22 mouse cellular contexts compared by ENCODE assay signal in the genomic region with DNA sequence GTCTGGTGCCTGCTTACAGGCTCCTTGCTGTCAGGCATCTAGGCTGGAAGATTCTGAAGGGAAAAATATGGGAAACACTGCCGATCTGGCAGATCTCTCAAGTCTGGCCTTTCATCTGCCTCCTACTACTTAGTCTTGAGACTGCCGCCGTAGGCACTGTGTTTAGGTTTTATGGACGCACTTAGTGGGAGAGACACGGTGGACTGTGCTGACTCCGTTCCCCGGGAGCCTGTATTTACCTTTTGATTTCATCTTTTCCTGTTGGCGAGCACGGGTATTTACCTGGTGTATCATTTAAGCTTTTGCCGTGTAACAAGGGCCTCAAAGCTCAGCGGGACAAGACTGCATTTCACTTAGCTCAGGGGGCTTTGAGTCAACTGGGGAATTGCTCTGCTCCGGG.
DNase-seq lines count a peak whose midpoint lies in the region; ATAC-seq lines count a peak whose summit lies in the region.
"Had no signal": no experiment of that assay in that cellular context is flagged by ENCODE, and none has a peak within 500 bp of the region (broad histone marks: within the 10 kb centered on the region; RNA-seq: fewer than 3 reads in every experiment).

No protein-coding gene starts in this region.

- H3K4me3 ChIP-seq in embryonic facial prominence, embryonic 13.5 days = no peak overlapping the region
- H3K4me3 ChIP-seq in embryonic facial prominence, embryonic 10.5 days = no peak overlapping the region
- H3K4me3 ChIP-seq in intestine, embryonic 14.5 days (ENCODE audit: low read depth, low read length) = no peak overlapping the region
- H3K4me3 ChIP-seq in limb, embryonic 12.5 days (replicated peaks) = no peak overlapping the region
- no peak overlapping the region for H3K4me3 ChIP-seq in stomach, embryonic 15.5 days (replicated peaks)
- H3K4me3 ChIP-seq: forebrain, embryonic 12.5 days; gastrocnemius, adult 2 months; heart, embryonic 15.5 days; hindbrain, embryonic 13.5 days; kidney, embryonic 15.5 days; midbrain, embryonic 12.5 days had no signal

- H3K9ac ChIP-seq in embryonic facial prominence, embryonic 13.5 days = no peak overlapping the region
- no peak overlapping the region for H3K9ac ChIP-seq in intestine, embryonic 14.5 days (ENCODE audit: low read length)
- no peak overlapping the region for H3K9ac ChIP-seq in limb, embryonic 12.5 days (replicated peaks)
- no peak overlapping the region for H3K9ac ChIP-seq in stomach, embryonic 15.5 days
- H3K9ac ChIP-seq: forebrain, embryonic 12.5 days; heart, embryonic 15.5 days; hindbrain, embryonic 13.5 days; kidney, embryonic 15.5 days; midbrain, embryonic 12.5 days had no signal

- H3K27ac ChIP-seq in embryonic facial prominence, embryonic 13.5 days = 0 out of 2 replicates have a peak overlapping the region, but pooled peaks have one; percentile 4
- H3K27ac ChIP-seq in embryonic facial prominence, embryonic 10.5 days (replicated peaks) = no peak overlapping the region
- no peak overlapping the region for H3K27ac ChIP-seq in intestine, embryonic 14.5 days (ENCODE audit: low read depth)
- no peak overlapping the region for H3K27ac ChIP-seq in limb, embryonic 12.5 days
- no peak overlapping the region for H3K27ac ChIP-seq in stomach, embryonic 15.5 days
- H3K27ac ChIP-seq: forebrain, embryonic 12.5 days; gastrocnemius, adult 2 months; heart, embryonic 15.5 days; hindbrain, embryonic 13.5 days; kidney, embryonic 15.5 days; midbrain, embryonic 12.5 days had no signal

- no peak for ATAC-seq in embryonic facial prominence, embryonic 13.5 days (ENCODE audit: insufficient number of reproducible peaks, insufficient read depth, low FRiP score, low TSS enrichment, low read depth)
- no peak for ATAC-seq in intestine, embryonic 14.5 days (replicated peaks; ENCODE audit: low FRiP score, low TSS enrichment, low read depth)
- no peak for ATAC-seq in limb, embryonic 12.5 days (ENCODE audit: insufficient number of reproducible peaks, insufficient read depth, low FRiP score, low TSS enrichment, low read depth)
- no peak for ATAC-seq in stomach, embryonic 15.5 days (ENCODE audit: insufficient read depth, low FRiP score, low read depth)

- no peaks in the 10 kb centered on the region for H3K36me3 ChIP-seq in embryonic facial prominence, embryonic 13.5 days
- no peaks in the 10 kb centered on the region for H3K36me3 ChIP-seq in embryonic facial prominence, embryonic 10.5 days (replicated peaks)
- no peaks in the 10 kb centered on the region for H3K36me3 ChIP-seq in intestine, embryonic 14.5 days (ENCODE audit: control insufficient read depth, insufficient read depth, low read length)
- no peaks in the 10 kb centered on the region for H3K36me3 ChIP-seq in limb, embryonic 12.5 days
- no peaks in the 10 kb centered on the region for H3K36me3 ChIP-seq in stomach, embryonic 15.5 days
- H3K36me3 ChIP-seq: forebrain, embryonic 12.5 days; heart, embryonic 15.5 days; kidney, embryonic 15.5 days; midbrain, embryonic 12.5 days had no signal

- no peaks in the 10 kb centered on the region for H3K27me3 ChIP-seq in embryonic facial prominence, embryonic 13.5 days
- H3K27me3 ChIP-seq in embryonic facial prominence, embryonic 10.5 days (replicated peaks; ENCODE audit: low read depth, poor library complexity, severe bottlenecking) = no peaks in the 10 kb centered on the region
- no peaks in the 10 kb centered on the region for H3K27me3 ChIP-seq in intestine, embryonic 14.5 days (replicated peaks; ENCODE audit: control insufficient read depth, insufficient read depth, low read length)
- H3K27me3 ChIP-seq in limb, embryonic 12.5 days = no peaks in the 10 kb centered on the region
- no peaks in the 10 kb centered on the region for H3K27me3 ChIP-seq in stomach, embryonic 15.5 days (replicated peaks)
- H3K27me3 ChIP-seq: forebrain, embryonic 12.5 days; heart, embryonic 15.5 days; hindbrain, embryonic 13.5 days; kidney, embryonic 15.5 days; midbrain, embryonic 12.5 days had no signal

- H3K4me2 ChIP-seq in embryonic facial prominence, embryonic 13.5 days = no peak overlapping the region
- H3K4me2 ChIP-seq in intestine, embryonic 14.5 days (ENCODE audit: low read length) = peak overlapping the region; percentile 11
- peak overlapping the region; percentile 29 for H3K4me2 ChIP-seq in limb, embryonic 12.5 days
- 0 out of 2 replicates have a peak overlapping the region, but pooled peaks have one; percentile 12 for H3K4me2 ChIP-seq in stomach, embryonic 15.5 days
- H3K4me2 ChIP-seq: forebrain, embryonic 12.5 days; heart, embryonic 15.5 days; hindbrain, embryonic 13.5 days; kidney, embryonic 15.5 days; liver, embryonic 11.5 days; midbrain, embryonic 12.5 days had no signal

- DNase-seq in embryonic facial prominence, embryonic 10.5 days (ENCODE audit: low spot score) = no peak
- peak; percentile 65 for DNase-seq in intestine, embryonic 14.5 days (ENCODE audit: low spot score)
- DNase-seq in layer of hippocampus, adult 9-11 months = no peak
- no peak for DNase-seq in right cerebral cortex, postnatal 25 days
- DNase-seq in ovary, postnatal 10 days (ENCODE audit: low spot score) = no peak
- DNase-seq: adrenal gland, postnatal 36 days; cerebellum, adult 9-10 months; gastrocnemius, adult 2 months; heart, postnatal 36 days; kidney, adult 11 months; kidney, postnatal 36 days; lung, adult 2 months; thymus, postnatal 14 days had no signal

- no peaks in the 10 kb centered on the region for H3K9me3 ChIP-seq in embryonic facial prominence, embryonic 13.5 days
- H3K9me3 ChIP-seq in embryonic facial prominence, embryonic 10.5 days = no peaks in the 10 kb centered on the region
- no peaks in the 10 kb centered on the region for H3K9me3 ChIP-seq in intestine, embryonic 14.5 days (ENCODE audit: control insufficient read depth, low read length)
- H3K9me3 ChIP-seq in limb, embryonic 12.5 days = no peaks in the 10 kb centered on the region
- no peaks in the 10 kb centered on the region for H3K9me3 ChIP-seq in stomach, embryonic 15.5 days
- H3K9me3 ChIP-seq: forebrain, embryonic 12.5 days; heart, embryonic 15.5 days; hindbrain, embryonic 13.5 days; kidney, embryonic 15.5 days; midbrain, embryonic 12.5 days had no signal

- H3K4me1 ChIP-seq in embryonic facial prominence, embryonic 13.5 days = peaks cover 32% of the 10 kb centered on the region
- H3K4me1 ChIP-seq in embryonic facial prominence, embryonic 10.5 days = peaks cover 10% of the 10 kb centered on the region
- H3K4me1 ChIP-seq in intestine, embryonic 14.5 days (replicated peaks; ENCODE audit: control insufficient read depth, insufficient read depth, low read length) = peaks cover 6% of the 10 kb centered on the region; the same call in 1 of the 2 replicates
- H3K4me1 ChIP-seq in limb, embryonic 12.5 days (replicated peaks) = peaks cover 14% of the 10 kb centered on the region
- 0 out of 2 replicates have a peak, but pooled peaks cover 4% of the 10 kb centered on the region for H3K4me1 ChIP-seq in stomach, embryonic 15.5 days
- H3K4me1 ChIP-seq: heart, embryonic 15.5 days had no signal

- 67% methylated on average over 12 of the region's 12 CpGs for WGBS in embryonic facial prominence, embryonic 13.5 days
- WGBS in embryonic facial prominence, embryonic 10.5 days = 85% methylated on average over 12 of the region's 12 CpGs
- 18% methylated on average over 12 of the region's 12 CpGs for WGBS in intestine, embryonic 14.5 days
- WGBS in limb, embryonic 12.5 days = 43% methylated on average over 12 of the region's 12 CpGs
- WGBS in stomach, embryonic 15.5 days = 41% methylated on average over 12 of the region's 12 CpGs
